Mouse (Mus musculus) right cerebral cortex, postnatal 14 days (tissue): ENCODE measurements around the gene Tbl2.
A peak's percentile ranks its signal among the peaks of the same experiment; 100 is the strongest.

Experiments used
- DNase-seq: peaks from one replicate; pipeline ENCODE4 v3.0.0; 2022

Gene Tbl2

DNA sequence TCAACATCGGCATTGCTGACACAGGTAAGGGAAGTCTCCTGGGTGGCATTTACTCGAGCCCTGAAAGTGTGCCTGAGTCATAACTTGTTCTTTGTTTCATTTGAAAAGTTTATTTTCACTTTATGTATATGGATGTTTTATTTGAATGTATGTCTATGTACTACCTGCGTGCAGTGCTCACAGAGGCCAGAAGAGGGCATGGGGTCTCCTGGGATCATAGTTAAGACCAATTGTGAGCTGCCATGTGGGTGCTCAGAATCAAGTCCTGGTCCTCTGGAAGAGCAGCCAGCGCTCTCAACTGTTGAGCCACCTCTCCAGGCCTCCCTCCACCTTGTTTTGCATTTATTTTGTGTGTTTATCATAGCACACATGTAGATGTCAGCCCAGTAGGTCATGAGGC is 7.0 kb downstream of the Tbl2 start:
- DNase-seq: no peak

DNA sequence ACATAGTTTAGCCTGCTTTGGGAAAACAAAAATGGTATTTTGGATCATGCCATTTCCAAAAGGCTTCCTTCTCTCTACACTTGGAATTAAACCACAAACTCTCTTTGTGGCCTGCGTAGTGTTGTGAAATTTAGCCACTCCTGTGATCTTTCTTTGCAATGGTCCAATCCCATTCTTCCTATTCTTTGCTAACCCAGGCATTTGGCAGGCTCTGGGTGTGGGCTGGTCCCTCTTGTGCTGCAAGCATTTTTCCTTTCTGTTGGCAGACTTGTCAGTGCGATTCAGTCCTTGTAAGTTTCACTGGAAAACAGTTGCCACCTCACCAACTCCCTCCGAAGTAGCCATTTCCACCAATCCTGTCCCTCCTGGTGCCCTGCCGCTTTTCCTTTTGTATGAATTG is 11.8 kb downstream of the Tbl2 start:
- no peak for DNase-seq

DNA sequence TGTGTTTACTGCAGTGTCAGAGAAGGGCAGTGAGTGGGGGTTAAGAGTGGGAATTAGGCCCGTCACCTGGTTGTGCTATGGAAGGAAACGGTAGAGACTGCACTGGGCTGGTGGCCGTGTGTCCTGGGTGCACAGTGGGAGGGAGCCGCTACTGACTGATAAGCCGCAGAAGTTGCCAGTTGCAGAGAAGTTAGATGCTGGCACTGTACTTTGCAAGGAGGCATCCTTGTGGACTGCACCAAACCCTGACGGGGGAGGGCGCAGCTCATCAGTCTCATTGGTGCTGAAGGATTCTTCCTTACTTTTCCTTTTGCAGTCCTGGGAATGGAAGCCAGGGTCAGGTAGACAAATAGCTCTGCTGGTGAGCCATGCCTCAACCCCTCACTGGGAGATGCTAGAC is 12.2 kb downstream of the Tbl2 start:
- no peak for DNase-seq

DNA sequence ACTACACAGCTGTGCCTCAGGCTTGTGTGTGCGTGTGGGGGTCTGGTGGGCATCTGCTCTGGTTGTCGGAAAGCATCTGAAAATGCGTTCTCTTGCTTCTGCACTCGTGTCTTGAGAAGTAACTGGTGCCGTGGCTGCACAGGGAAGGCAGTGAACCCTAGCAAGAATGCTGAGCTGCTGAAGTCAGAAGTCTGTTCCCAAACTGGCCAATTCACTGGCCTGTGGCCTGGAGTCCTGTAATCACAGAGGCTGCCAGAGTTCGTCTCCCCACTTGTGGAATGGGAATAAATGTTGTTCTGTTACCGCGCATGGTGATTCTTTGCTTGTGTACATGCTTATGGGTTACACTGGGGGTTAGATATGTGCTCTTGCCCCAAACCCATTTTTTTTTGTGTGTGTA is 12.9 kb downstream of the Tbl2 start:
- DNase-seq: no peak

DNA sequence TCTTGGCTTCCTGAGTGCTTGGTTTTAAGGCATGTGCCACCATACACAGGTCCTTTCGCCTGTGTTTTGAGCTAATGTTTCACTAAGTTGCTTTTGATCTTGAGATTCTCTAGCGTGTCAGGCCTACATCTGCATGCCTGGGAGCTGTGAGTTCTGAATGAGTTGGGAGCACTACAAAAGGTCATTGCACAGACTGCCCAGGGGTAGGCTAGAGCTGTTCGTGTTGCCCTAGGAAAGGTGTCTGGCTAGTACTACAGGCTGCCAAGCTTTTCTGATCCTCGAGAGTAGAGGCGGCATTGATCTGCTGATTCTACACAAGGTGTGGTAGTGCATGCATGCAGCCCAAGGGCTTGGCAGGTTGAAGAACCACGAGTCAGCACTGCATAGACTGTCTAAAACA is 13.4 kb downstream of the Tbl2 start:
- no peak for DNase-seq

DNA sequence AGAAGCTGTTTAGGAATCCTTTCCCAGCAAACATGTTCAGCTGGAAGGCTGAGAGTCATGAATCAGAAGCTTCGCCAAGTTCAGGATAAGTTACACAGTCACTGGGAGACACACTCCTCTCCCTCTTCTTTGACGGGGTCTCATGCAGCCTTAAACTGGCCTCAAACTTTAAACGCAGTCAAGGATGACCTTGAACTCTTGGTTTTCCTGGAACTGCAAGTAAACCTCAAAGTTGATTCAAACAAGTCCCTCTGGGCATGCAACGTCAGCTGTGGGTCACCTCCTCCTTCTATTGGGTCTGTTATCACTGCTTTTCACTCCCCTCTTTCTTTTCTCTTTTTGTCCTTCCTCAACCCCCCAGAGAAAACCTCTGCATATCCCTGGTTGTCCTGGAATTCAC is 17.5 kb downstream of the Tbl2 start:
- DNase-seq: no peak

DNA sequence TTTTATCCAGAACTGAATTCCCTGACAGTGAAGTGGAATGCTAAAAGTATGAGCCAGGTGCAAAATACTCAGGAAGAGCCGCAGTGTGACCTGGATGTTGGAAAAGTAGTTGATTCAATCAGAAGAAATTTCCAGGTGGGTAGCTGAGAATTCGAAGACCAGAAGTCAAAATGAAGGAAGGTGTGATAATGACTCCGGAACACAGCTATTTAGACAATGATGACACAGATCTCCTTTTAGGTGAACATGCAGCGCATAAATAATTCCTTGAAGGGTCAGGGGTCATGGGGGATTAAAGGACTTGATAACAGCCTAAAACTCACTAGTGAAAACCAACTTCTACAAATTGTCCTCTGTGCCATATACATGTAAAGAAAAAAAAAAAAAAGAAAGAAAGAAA is 18.0 kb downstream of the Tbl2 start:
- no peak for DNase-seq

DNA sequence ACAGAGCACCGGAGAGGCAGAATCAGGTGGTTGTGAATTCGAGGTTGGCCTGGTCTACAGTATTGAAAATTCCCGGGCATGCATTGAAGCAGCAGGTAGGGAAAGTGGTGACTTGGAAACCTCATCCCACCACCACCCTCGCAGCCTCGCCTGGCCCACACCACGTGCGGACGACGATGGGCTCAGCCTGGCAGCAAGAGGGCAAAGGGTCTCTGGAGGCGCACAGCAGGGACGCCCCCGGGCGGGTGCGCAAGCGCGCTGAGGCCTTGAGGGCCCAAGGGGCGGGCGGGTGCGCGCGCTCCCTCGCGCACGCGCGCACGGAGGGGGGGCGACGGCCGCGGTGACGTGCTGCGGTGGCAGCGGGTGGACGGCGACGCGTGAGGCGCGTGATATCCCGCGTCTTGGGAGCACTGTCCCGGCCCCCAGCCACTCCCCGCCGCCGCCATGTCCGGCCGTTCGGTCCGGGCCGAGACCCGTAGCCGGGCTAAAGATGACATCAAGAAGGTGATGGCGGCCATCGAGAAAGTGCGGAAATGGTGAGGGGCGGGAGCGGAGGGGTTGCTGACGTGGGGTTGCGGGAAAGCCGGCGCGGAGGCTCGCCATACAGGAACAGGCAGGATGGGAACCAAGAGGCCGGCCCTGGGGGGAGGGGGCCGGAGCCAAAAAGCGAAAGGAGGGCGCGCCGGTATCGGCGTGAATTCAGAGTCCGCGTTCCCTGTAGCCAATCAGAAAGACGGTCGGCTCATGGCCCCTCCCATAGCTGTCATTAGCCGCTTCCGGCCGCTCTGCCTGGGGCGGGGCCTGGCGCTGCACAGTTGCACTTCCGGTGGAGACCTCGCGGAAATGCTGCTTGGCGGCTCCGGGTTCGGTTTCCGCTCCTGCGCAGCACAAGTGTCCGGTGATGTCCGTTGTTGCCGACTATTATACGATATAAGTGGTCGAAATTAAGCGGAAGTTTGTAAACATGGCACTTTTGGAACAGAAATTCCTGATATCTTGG is 18.9 kb downstream of the Tbl2 start, which contains the start of gene Bcl7b:
Gene Bcl7b, plus strand, starts transcription at position 221 of the 1,000 bp plus-strand sequence.
- DNase-seq: peak; percentile 96

DNA sequence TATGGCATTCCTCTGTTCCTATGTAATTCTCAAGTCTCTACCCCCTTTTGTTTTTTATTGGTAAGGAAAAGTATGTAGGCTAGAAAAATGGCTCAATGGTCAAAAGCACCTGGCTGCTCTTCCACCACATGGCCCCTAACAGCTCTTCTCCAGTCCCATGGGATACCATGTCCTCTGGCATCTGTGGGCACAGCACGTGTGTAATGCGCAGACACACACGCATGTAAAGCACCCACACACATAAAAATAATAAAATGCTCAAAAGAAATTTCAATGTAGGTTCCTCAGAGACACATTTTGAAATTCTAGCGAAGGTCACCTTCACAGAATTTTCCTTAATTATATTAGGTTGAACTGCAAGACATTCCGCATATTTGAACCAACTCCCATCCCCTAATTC is 20.0 kb downstream of the Tbl2 start:
- no peak for DNase-seq

DNA sequence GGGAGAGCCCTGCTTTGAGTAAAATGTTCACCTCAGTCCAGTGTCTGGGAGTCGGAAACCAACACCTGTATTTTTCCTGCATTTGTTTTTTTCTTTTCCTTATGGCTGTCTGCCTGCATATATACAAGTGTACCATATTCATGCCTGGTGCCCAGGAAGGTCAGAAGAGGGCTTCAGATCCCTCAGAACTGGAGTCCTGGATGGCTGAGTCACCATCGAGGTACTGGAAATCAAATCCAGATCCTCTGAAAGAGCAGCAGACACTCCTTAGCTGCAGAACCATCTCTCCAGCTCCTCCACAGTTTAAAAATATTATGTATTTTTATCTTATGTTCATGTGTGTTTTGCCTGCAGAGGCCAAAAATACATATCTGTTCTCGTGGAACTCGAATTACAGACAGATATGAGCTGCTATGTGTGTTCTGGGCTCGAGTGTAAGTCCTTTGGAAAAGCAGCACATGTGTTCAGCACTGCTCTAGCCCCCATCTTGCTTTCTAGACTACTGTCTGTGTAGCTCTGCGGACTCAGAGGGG is 22.3 kb downstream of the Tbl2 start:
- no peak for DNase-seq

DNA sequence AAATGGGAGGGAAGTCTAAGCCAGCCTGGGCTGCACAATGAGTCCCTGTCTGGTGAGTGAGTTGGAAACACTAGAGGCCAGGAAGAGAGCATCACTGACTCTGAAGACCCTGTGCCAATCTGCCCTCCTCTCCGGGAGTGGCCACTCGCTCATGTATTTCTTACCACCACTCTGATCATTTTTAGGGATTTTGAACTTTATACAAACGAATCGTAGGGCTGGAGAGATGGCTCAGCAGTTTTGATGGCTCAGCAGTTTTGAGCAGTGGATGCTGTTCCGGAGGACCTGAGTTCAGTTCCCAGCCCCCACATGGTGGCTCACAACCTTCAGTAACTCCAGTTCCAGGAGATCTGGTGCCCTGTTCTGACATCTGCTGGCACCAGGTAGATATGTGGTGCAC is 23.5 kb downstream of the Tbl2 start:
- DNase-seq: no peak

DNA sequence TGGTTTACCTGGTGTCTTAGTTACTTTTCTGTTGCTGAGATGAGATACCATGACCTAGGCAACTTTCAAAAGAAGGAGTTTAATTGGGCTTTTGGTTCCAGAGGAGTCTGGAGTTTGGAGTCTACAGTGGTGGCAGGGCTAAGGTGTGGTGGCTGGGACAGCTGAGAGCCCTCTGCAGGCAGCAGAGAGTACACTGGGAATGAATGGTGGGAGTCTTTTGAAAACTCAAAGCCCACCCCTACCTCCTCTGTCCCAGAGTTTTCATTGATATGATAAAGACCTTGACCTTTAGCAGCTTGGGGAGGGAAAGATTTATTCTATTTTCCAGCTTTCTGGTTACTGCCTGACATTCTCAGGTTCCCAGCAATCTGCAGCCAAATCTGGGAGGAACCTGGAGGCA is 25.6 kb downstream of the Tbl2 start:
- DNase-seq: no peak

DNA sequence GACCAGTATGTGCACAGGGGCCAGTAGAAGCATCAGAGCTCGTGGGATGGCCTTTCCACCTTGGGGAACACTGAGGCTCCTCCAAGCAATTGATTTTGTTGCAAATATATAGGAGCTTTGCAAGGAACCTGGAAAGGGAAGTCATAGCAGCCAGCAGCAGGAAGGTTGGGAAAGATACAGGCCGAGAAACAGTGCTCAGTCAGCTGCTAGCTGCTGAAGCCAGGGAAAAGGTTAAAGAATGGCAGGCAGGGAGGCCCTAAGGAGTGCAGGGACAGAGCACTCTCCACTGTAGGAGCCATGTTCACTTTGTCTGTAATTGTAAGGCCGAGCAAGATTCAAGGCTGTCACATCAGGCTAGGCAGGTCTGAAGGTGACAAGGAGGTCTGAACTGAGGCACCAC is 29.1 kb downstream of the Tbl2 start:
- no peak for DNase-seq

DNA sequence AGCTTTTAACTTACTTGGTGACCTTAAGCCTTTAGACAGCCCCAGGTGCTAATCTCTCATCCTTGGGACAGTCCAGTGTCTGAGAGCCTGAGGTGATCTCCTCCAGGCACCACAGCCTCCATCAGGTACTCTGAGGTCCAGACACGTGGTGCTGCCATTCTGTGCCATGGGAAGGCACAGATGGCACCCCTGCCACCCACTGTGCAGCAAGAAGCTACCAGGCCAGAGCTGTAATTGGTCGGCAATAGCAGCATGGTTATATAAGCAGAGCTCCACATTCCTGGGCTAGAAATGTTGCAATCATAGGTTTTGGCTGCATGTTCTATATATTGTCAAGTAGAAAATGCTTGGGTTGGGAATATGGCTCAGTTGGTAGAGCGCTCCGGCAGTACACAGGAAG is 29.5 kb downstream of the Tbl2 start:
- DNase-seq: no peak

DNA sequence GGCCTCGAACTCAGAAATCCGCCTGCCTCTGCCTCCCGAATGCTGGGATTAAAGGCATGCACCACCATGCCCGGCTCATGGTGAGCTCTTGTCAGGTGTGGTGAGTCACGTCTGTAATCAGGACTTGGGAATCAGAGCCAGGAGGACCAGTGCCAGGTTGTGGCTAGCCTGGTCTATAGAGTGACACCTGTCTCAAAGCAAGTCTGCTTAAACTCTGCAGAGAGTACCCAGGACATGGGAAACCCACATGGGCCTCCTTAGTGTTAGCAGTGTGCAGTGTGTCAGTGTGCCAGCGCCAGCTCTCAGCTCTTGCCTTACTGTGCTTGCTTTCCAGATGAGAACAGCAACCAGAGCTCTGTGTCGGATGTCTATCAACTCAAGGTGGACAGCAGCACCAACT is 30.2 kb downstream of the Tbl2 start:
- no peak for DNase-seq

DNA sequence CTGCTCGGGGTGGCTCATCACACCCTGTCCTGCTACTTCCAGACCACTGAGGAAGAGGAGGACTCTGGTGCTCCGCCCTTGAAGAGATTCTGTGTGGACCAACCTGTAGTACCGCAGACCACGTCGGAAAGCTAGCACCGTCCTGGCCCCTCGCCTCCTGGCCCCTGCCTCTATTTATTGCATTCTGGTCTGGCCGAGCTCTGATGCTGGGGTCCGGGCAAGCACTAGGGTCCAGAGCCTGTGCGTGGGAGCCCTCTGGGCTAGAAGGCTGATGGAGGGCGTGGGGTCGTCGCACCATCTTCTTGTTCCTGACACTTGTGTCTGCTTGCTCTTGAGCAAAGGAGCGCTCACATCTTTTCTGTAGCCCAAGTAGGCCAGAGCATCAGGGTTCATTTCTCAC is 31.3 kb downstream of the Tbl2 start:
- no peak for DNase-seq

DNA sequence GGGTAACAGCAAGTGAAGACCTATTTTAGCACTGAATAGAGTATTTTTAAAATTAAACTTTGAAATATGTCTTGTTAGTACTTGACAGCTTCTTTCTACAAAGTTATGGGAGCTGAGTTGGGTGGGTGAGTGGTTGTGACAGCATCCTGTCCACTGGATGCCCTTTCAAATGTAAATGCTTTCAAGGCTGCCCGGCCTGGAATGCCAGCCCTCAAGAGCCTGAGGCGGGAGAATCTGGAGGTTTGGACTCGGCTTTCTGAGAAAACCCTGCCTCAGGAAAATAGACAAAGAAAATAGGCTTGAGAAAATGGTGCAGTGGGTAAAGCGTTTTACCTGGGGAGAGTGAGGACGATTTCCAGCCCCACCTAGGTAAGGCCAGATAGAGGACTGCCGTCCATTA is 32.3 kb downstream of the Tbl2 start:
- no peak for DNase-seq

DNA sequence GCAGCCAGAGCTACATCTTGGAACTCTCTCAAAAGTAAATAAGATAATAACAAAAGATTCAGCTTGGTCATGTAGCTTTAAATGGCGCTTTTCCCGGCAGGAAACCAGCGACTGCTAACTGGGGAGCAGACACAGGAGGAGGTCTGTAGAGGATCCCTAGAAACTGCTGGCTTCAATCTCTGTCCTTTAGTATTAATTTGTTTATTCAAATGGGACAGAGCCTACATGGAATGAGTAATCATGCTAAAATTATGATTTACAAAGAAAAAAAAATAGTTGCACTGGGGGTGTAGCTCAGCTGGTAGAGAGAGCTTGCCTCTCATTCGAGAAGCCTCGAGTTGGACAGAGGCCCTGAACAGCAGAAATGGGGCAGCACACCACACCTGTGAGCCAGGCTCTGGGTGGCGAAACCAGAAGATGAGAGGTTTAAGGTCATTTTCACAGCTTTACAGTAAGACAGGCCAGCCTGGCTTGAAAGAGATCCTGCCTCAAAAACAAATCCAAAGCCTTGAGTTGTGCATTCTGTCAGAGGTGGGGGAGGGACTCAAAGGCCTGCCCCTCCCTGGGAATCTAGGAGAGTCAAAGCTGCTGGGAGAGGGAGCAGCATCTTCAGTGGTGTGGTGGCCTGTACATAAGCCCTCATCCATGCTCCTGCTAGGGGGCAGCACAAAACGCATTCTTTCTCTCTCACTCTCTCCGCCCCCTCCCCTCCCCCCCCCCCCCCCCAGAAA is 33.8 kb downstream of the Tbl2 start:
- no peak for DNase-seq

DNA sequence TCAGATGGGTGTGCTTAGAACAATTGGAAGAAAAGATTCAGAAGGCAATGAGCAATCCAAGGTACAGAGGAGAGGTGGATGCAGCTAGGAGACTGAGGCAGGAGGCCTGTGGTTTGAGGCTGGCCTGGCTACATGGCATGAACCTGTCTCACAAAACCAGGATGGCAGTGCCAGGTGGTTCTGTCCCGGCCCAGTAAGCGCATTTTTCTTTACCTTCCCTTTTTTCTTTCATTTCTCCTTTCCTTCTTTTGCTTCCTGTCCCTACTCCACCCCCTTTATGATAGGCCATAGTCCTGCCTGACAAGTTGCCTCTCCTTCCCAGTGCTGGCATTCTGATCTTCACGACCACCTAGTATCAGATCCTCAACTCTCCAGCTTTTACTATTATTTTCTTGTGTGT is 35.6 kb downstream of the Tbl2 start:
- no peak for DNase-seq

DNA sequence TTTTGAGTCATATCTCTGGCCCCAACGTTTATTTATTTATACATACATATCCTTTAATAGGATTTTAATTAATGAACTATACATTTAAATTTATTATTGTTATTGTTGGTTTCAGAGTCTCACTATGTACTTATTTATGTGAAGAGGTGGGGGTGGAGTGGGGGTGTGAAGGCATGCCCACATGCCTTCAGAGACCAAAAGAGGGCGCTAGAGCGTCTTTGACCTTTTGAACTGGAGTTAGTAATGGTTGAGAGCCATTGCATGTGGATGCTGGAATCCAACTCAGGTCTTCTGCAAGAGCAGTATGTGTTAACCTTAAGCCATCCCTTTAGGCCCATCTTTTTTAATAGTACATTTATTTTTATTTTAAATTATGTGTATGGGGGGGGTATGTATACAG is 36.1 kb downstream of the Tbl2 start:
- no peak for DNase-seq

DNA sequence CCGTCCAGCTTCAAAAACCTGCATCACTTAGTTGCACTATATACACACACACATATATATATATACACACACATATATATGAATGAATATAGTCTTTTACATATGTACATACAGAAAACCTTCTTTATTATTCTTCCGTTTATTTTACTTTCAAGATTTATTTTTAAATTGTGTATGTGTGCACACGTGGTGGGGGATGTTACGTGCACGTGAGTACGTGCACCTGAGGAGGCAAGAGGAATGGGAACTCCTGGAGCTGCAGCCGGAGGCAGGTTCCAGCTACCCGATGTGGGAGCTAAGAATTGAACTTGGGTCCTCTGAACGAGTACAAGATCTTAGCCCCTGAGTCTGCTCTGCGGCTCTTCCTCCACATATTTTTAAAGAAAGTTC is 36.8 kb downstream of the Tbl2 start:
- DNase-seq: no peak

DNA sequence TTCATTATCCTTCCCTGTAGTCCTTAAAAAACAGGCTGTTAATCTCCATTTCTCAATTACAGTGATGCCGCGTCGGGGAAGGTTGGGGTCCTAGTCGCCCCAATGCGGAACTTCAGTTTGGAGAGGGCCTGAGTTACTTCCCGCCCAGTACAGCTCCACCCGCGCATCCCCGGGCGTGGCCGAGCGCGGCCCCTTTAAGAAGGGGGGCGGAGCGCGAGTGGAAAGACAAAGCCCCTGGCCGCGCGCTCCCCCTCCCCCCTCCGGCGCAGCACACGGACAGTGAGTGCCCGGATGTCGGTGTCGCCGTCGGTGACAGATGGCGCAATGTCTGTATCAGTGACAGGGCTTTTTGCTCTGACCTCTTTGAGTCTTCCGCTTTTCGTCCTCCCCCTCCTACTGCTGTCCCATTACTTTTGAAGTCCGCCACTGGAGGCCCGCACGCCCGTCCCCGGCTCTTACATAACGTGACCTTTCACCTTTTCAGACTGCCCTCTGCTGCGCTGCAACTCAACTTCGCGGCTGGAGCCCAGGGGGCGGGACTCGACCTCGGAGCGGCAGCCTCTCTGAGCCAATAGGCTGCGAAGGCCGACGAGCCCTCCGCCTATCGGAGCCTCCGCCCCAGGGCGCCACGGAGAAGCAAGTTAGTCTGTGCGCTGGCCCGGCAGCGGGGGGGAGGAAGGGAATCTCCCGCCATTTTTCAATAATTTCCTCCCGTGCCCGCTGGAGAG is 37.3 kb downstream of the Tbl2 start, which contains the start of gene Baz1b:
Gene Baz1b, plus strand, starts transcription at position 644 of the 728 bp plus-strand sequence.
- peak; percentile 98 for DNase-seq
